Mouse (Mus musculus): ENCODE data around the gene Tcf20. TPM values are rescaled to one million over a fixed set of nuclear protein-coding genes. Genes with fewer than 3 reads are reported as not detected.
A peak's percentile ranks its signal among the peaks of the same experiment; 100 is the strongest.

The Tcf20 gene
- polyA plus RNA-seq, 1 experiment, result 19.9 TPM

DNA sequence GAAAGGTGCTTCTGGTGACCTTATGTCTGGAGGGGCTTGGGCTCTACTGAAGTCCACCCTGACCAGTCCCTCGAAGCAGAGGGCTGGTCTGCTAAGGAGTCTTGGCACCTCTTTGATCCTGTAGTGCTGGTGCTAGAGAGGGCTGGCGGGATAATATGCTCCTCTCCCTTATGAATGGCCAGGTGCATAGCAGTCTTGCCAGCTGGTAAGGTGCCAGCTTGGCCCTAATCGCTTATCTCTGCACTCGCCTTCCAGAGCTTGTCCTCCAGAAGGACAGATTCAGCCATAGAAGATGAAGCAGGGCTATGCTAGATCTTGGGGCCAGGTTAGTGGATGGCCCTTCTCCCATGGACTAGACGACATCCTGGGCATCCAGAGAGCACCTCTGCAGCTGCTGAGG lies 64.1 kb downstream of the Tcf20 start:
- no peak for DNase-seq (ENCODE audit: low read depth)

- DNase-seq (ENCODE audit: low read depth), result no peak
Observed at GRCm38 (mm10) chr15:82922755-82923154, 64.9 kb downstream of the Tcf20 start.

GRCm38 (mm10) chr15:82922052-82922451 lies 65.6 kb downstream of the Tcf20 start:
- no peak for DNase-seq (ENCODE audit: low read depth)

DNA sequence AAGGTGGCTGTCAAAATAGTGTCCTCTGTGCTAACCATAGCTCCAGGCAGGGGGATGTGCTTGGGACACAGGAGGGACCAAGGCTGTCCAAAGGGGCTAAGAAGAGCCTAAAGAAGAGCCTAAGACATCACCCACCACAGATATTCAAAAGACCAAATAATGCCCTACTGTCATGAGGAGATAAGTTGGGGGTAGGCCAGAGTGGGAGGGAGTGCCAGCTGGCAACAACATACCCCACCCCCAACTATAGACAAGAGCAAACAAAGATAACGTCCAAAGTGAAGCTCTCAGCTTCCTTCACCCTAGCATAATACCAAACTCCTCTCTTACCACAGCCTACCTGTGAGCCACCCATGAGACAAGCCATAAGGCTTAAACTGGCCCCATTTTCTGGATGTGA lies 66.1 kb downstream of the Tcf20 start:
- no peak for DNase-seq (ENCODE audit: low read depth)

DNA sequence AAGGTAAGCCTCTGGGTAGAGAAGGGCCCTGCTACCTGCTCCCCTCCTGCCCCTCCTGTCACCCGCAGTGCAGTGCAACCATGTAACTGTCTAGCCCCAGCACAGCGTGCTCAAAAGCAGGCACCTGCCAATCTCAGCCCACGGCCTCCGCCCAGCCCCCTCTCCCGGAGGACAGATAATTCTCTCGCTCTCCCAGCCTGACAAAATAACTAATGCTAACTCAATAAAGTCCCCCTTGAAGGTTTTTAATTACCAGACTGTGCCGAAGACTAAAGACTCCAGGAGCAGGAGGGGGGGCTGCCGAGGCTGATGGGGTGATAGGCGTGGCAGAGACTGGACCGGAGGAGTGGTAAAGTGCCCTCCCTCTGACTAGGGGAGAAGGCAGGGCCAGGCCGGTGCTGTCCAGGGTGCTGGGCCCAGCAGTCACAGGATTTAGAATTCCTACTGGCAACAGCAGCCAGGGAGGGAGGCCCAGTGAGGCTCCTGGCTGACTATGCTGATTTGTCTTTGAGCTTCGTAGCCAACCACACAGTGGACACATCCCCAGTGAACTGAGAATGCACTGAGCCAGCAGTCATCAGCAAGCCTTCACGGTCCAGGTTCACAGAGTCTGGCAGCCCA lies 66.7 kb downstream of the Tcf20 start:
- DNase-seq (ENCODE audit: low read depth), result no peak

GRCm38 (mm10) chr15:82917965-82918364 lies 69.7 kb downstream of the Tcf20 start:
- no peak for DNase-seq (ENCODE audit: low read depth)

DNA sequence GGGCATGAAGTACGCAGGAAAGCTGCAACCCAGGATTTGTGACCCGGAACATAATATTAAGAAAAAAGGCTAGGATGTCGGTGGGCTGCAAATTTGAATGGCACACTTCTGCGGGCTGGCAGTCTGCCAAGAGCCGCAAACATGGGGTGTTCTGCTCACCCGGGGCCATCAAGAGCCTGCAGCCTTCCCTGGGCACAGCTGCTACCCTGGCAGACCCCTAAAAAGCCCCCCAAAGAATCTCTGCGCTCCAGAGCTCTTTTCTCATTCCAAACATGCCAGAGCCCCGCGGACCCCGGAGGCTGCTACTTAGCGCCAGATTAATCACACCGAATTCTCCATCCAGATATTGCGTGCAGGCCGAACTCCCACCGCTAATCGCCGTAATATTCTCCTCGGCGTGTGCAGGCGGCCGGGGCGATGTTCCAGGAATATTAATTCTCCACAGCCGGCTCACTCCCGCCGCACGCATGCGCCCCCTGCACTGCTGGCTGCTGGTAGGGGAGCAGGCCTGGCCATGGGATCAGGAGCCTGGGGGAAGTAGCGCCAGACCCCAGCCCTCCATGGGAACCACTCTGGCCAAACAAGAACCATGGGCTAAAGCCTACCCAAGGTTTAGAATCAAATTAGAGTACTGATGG lies 70.3 kb downstream of the Tcf20 start:
- DNase-seq (ENCODE audit: low read depth), result no peak

- no peak for DNase-seq (ENCODE audit: low read depth)
Observed at GRCm38 (mm10) chr15:82914455-82914854, 73.2 kb downstream of the Tcf20 start.

GRCm38 (mm10) chr15:82911965-82912337 lies 75.7 kb downstream of the Tcf20 start:
- no peak for DNase-seq (ENCODE audit: low read depth)

DNA sequence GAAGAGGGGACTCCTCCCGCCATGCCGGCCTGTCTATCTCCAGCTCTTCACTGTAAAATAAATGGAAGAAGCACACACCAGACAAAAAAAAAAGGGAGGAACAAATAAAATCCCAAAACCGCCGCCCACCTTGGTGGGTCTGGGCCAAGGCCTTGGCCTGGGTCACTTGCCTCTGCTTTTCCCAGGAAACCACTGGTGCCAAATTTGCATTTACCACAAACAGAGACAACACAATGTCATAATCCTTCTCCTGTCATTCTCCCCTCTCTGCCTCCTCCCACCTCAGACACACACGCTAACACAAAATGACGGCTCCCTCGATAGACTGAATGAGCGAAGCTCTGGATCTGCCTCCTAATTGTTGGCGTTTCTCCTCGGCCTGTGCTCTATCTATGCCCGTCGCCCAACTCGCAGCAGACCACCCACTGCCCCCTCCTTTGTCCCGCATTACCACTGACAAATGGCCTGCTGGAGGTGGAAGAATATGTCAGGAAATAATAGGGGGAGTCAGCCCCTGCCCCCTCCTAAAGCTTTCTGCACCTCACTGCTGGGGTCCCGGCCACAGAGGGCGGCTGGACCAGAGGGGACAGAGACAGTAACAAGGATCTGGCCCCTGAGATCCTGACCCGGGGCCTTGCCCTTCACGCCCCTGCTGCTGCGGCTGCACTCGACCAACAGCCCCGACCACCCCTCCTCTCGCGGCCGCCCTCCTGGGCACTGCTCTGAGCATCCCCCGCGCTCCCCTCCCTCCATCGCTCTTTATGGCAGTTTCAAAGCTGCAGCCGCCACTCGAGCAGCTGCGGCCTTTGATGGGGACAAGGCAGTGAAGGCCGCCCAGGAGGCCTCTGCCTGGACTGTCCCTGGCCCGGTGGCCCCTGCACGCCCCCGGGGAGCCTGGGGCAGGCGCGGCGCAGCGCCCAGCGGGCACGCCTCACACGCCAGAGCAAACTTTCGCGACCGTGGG lies 76.4 kb downstream of the Tcf20 start:
- DNase-seq (ENCODE audit: low read depth), result no peak

GRCm38 (mm10) chr15:82910596-82910995 lies 77.1 kb downstream of the Tcf20 start:
- DNase-seq (ENCODE audit: low read depth), result no peak

GRCm38 (mm10) chr15:82909791-82910190 lies 77.9 kb downstream of the Tcf20 start:
- no peak for DNase-seq (ENCODE audit: low read depth)

DNA sequence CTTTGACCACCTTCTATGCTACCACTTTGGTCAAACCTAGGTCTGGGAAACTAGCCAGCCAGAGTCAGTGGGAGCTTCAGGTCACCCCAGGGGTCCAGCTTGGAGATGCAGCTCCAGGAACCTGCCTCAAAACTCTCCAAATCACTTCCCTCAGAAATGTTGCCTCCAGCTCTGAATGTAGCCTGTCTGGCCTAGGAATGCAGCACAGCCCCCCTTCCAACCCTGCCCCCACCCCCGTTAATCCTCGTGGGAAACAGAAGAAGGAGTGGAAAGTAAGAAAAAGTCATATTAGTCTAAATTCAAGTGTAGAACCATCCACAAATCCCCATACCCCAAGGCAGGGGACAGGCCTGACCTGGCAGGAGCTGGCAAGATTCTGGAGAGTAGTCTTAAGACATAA lies 79.2 kb downstream of the Tcf20 start:
- DNase-seq (ENCODE audit: low read depth), result no peak

DNA sequence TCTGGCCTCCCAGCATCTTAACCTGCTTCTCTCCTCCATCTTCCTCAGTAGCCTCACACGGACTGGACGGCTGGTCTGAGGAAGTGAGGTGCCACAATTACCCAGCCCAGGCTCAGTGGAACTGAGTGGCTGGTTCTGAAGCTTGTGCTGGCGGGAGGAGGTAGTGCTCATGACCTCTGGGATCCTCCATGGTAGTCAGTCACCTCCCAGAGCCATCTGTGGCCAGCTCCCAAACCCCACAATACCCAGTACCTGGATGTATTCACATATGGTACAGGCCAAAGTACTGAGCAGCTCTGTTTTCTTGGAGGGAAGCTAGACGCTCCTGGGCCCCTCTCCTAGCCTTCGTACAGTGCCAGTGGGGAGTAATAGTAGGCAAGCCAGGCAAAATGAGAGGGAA lies 80.4 kb downstream of the Tcf20 start:
- DNase-seq (ENCODE audit: low read depth), result no peak

DNA sequence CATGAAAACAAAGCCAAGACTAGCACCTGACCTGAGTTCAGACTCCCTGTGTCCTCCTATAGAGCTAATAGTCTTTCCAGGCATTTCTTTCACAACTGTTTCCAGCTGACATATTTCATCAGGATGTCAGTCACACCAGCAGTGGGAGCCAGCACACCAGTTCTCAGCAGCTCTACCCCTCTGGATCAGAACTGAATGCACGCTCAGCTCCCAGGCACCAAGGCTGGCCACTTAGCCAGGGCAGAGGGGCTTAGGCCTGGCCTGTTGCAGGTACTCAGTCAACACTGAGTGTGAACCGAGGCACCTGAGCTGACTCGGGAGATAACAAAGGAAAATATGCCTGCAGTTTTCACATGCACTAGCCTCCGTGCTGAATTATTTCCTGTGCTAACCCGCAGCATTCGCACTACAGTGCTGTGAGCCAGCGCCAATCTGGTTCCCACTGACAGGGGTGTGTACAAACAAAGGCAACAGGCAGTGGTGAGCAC lies 81.1 kb downstream of the Tcf20 start:
- DNase-seq (ENCODE audit: low read depth), result no peak

DNA sequence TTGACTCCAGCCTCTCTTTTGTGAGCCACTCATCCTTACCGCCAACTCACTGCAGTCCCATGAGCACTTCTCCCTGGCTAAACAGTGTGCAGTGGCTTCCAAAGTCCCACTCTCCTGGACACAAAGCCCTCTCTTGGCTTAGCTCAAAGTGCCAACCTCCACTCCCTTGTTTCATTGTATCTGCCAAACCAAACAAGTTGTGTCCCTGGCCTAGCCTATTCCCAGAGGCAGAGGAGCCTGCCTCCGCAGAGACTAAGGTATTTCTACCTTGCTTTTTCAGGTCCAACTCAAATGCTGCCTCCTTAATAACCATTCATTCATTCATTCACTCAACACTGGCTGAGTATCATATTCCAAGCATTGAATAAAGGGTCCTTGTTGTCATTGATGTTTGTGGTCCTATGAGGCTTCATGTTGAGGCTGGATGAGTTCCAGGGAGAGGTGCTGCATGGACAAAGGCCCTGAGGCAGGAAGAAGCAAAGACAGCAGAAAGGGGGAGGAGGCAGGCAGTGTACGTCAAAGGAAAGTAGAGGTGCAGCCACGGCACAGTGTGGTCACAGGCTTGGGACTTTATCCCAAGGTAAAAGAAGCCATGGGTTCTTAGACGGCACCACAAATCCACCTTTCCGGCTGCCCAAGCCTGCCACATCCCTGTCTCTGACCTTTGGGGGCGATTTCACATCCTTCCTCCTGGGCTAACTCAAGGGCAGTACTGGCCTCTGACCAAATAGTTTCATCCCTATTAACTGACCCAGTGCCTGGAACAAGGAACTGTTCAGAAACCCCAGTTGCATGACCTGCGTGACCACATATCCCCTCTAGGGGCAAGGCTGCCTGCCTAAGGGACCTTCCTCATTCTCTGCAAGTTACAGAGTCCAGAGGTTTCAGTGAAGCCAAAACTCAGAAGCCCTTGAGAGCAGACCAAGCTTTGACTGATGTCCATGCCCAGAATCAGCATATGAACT lies 82.0 kb downstream of the Tcf20 start:
- DNase-seq (ENCODE audit: low read depth), result peak; percentile 73

DNA sequence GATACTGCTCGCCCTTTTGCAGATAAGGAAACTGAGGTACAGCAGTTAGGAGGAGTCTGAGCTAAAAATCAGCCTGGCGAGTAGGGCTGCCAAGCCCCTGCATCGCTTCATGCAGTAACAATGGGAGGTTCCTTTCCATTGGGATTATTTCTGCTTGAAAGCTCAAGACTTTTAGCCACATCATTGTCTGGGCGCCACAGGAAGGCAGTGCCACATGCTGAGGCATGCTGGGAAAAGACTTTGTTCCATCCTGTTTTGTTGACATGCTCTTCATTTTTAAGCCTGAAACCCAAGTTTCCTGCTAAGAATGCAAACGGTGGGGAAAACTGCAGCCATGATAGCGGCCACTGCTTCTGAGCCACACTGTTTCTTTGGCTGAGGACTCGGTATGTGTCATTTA lies 83.1 kb downstream of the Tcf20 start:
- DNase-seq (ENCODE audit: low read depth), result no peak

- DNase-seq (ENCODE audit: low read depth), result no peak
Observed at GRCm38 (mm10) chr15:82902521-82902920, 85.2 kb downstream of the Tcf20 start.

- peak; percentile 56 for DNase-seq (ENCODE audit: low read depth)
Observed at GRCm38 (mm10) chr15:82901306-82901705, 86.4 kb downstream of the Tcf20 start.

GRCm38 (mm10) chr15:82900331-82900730 lies 87.3 kb downstream of the Tcf20 start:
- DNase-seq (ENCODE audit: low read depth), result no peak

GRCm38 (mm10) chr15:82899676-82900301 lies 87.9 kb downstream of the Tcf20 start:
- DNase-seq (ENCODE audit: low read depth), result no peak

Measured in gonadal fat pad, adult 2 months (tissue).